ENCODE assay signal across 31 mouse cellular contexts in the genomic region with DNA sequence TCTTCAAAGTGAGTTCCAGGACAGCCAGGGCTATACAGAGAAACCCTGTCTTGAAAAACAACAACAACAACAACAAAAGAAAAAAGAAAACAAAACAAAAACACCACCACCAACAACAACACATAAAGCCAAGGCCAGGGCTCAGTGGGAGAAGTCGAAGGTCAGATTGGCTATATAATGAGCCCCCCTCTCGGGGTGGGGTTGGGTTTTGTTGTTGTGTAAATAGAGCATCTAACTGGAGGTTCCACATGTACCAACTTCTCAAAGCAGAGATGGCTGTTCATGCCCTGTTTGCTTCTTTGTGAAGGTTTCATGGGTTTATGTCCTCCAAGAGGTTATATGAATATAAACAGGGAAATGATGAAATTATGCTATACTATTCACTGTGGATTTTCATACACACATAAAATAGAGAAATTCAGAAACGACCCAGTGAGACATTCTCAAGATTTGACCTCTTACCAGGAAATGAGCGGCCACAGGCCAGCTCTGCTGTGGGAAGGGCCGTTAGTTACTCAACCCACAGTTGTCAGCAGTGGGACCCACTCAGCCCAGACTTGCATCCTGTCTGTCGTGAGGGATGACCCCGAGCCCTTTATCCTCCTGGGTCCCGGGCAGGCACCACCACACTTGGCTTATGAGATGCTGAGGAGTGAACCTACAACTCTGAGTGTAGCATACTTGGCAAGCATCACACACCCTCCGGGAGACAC. TPM values are rescaled to one million over a fixed set of nuclear protein-coding genes. Genes with fewer than 3 reads are reported as not detected.
DNase-seq lines count a peak whose midpoint lies in the region; ATAC-seq and TF ChIP-seq lines count a peak whose summit lies in the region.
"Had no signal": no experiment of that assay in that cellular context is flagged by ENCODE, and none has a peak within 500 bp of the region (broad histone marks: within the 10 kb centered on the region; RNA-seq: fewer than 3 reads in every experiment).

No protein-coding gene starts in this region.

- TF ChIP-seq CTCF in gastrocnemius, adult 2 months (IDR thresholded peaks at IDR 0.05), result no peak

- peak overlapping the region; percentile 31; the same call in 1 of the 2 replicates for H3K27ac ChIP-seq in gastrocnemius, adult 2 months
- H3K27ac ChIP-seq in ES-E14 (ENCODE audit: insufficient read depth, low read depth, low read length, poor library complexity, severe bottlenecking), result peak overlapping the region; percentile 47; the same call in 1 of the 2 replicates
- H3K27ac ChIP-seq: forebrain, embryonic 15.5 days; heart, embryonic 10.5 days; heart, embryonic 15.5 days; hindbrain, embryonic 12.5 days; layer of hippocampus, adult 2 months; limb, embryonic 15.5 days; liver, embryonic 13.5 days; midbrain, embryonic 10.5 days; neural tube, embryonic 13.5 days; stomach, embryonic 15.5 days had no signal

- H3K36me3 ChIP-seq in ES-E14 (ENCODE audit: control insufficient read depth, insufficient read depth, low read length, poor library complexity, severe bottlenecking), result peaks cover 12% of the 10 kb centered on the region; the same call in 1 of the 2 replicates
- H3K36me3 ChIP-seq: forebrain, embryonic 15.5 days; G1E; heart, embryonic 10.5 days; heart, embryonic 15.5 days; hindbrain, embryonic 12.5 days; limb, embryonic 15.5 days; liver, embryonic 13.5 days; midbrain, embryonic 10.5 days; neural tube, embryonic 13.5 days; stomach, embryonic 15.5 days had no signal

- peak; percentile 63 for ATAC-seq in granulocyte monocyte progenitor cell, adult 5-6 weeks (replicated peaks; ENCODE audit: poor library complexity, severe bottlenecking)
- ATAC-seq: forebrain, embryonic 15.5 days; intestine, embryonic 16.5 days; lung, postnatal 0 days; midbrain, embryonic 16.5 days had no signal

- H3K9ac ChIP-seq in ES-E14 (ENCODE audit: insufficient read depth, low read depth, low read length, poor library complexity, severe bottlenecking), result 0 out of 2 replicates have a peak overlapping the region, but pooled peaks have one; percentile 22
- H3K9ac ChIP-seq: forebrain, embryonic 15.5 days; heart, embryonic 15.5 days; hindbrain, embryonic 12.5 days; limb, embryonic 15.5 days; liver, embryonic 13.5 days; neural tube, embryonic 13.5 days; stomach, embryonic 15.5 days had no signal

- in situ Hi-C loops in ES-E14 (cut with MboI; ENCODE audit: low sequenced_read_pairs in 2 of 2, unreplicated experiment in 2 of 2), result no loop called here

- H3K4me3 ChIP-seq in gastrocnemius, adult 2 months, result peak overlapping the region; percentile 24
- no peak overlapping the region for H3K4me3 ChIP-seq in ES-E14 (ENCODE audit: insufficient read depth in 1 of 2, low read depth in 1 of 2, low read length in 2 of 2, poor library complexity in 1 of 2, severe bottlenecking in 1 of 2)
- H3K4me3 ChIP-seq: forebrain, embryonic 15.5 days; heart, embryonic 10.5 days; heart, embryonic 15.5 days; hindbrain, embryonic 12.5 days; layer of hippocampus, adult 2 months; limb, embryonic 15.5 days; liver, embryonic 13.5 days; midbrain, embryonic 10.5 days; myocyte; neural tube, embryonic 13.5 days; stomach, embryonic 15.5 days had no signal

- H3K4me1 ChIP-seq in ES-E14 (ENCODE audit: control insufficient read depth in 2 of 2, insufficient read depth in 2 of 2, low read length in 2 of 2, poor library complexity in 1 of 2), result peaks cover 12 to 37% of the 10 kb centered on the region in 2 experiments
- H3K4me1 ChIP-seq: forebrain, embryonic 15.5 days had no signal

- H3K9me3 ChIP-seq in ES-E14 (ENCODE audit: control insufficient read depth, insufficient read depth, low read depth, low read length), result no peaks in the 10 kb centered on the region
- H3K9me3 ChIP-seq: forebrain, embryonic 15.5 days; G1E; heart, embryonic 10.5 days; heart, embryonic 15.5 days; hindbrain, embryonic 12.5 days; limb, embryonic 15.5 days; liver, embryonic 13.5 days; midbrain, embryonic 10.5 days; neural tube, embryonic 13.5 days; stomach, embryonic 15.5 days had no signal

- no peak for DNase-seq in gastrocnemius, adult 2 months
- DNase-seq in gastrocnemius, adult 8-10 months (ENCODE audit: low spot score in 2 of 2), result no peak
- peak; percentile 81 for DNase-seq in 416B (ENCODE audit: low read depth)
- no peak for DNase-seq in ES-E14 (ENCODE audit: low read depth, low spot score)
- DNase-seq in cerebellum, adult 8-10 months, result no peak
- DNase-seq in thymus, adult 18-20 months, result no peak
- DNase-seq in ovary, postnatal 14 days (ENCODE audit: low spot score), result no peak
- DNase-seq: adrenal gland, postnatal 14 days; cerebellum, adult 18-20 months; cerebellum, postnatal 14 days; gastrocnemius, postnatal 10 days; kidney, adult 9 months; liver, embryonic 13.5 days; lung, adult 18-20 months; thymus, postnatal 25 days had no signal

- intact Hi-C loops in gastrocnemius, adult 2 months (cut with DNase I), result no loop called here

TF ChIP-seq in ES-E14, 5 proteins besides CTCF, POLR2A, EP300 and RAD21:
- TF ChIP-seq MAFK (IDR thresholded peaks at IDR 0.05; ENCODE audit: insufficient read depth, low read depth, low read length) (no peak), ZNF384 (IDR thresholded peaks at IDR 0.05; ENCODE audit: low read depth, low read length) (no peak), CHD2 (IDR thresholded peaks at IDR 0.05; ENCODE audit: low read depth, low read length) (no peak), ZC3H11A (IDR thresholded peaks at IDR 0.05; ENCODE audit: borderline replicate concordance, low read depth, low read length) (no peak), HCFC1 (IDR thresholded peaks at IDR 0.05; ENCODE audit: borderline replicate concordance, insufficient read depth, low read length) (no peak)

RNA-seq across cellular contexts. Expression of a gene that starts 45.9 kb away (rescaled TPM):
- total RNA-seq in gastrocnemius, adult 2 months (2021), result 10 to 100 TPM; 37.1 to 43.8 TPM
- 10 to 100 TPM; 25.4 to 30.9 (median 26.7) TPM for total RNA-seq in gastrocnemius, adult 8-10 months (2022)
- total RNA-seq in ES-E14 (2012; rRNA removed), result 83.9 and 117 TPM in 2 replicates
- total RNA-seq in granulocyte monocyte progenitor cell, adult 5-6 weeks (2014; fragmentation: Nextera tagmentation), result 69.6 and 75.1 TPM in 2 replicates
- 46.1 and 46.6 TPM in 2 replicates for total RNA-seq in granulocyte monocyte progenitor cell, adult 5-6 weeks (2017)

RNA-seq across cellular contexts. Expression of a gene that starts 46.5 kb away (rescaled TPM):
- total RNA-seq in gastrocnemius, adult 2 months (2021), result not detected
- total RNA-seq in gastrocnemius, adult 8-10 months (2022), result under 1 TPM in 1 of 4 experiments, not detected in 3; 0.40 TPM
- 0.58 TPM in 1 of 2 replicates, not detected in the other for total RNA-seq in ES-E14 (2012; rRNA removed)
- total RNA-seq in granulocyte monocyte progenitor cell, adult 5-6 weeks (2014; fragmentation: Nextera tagmentation), result 50.5 and 64.3 TPM in 2 replicates
- total RNA-seq in granulocyte monocyte progenitor cell, adult 5-6 weeks (2017), result 72.3 and 85.6 TPM in 2 replicates
- total RNA-seq: layer of hippocampus, adult 2 months; layer of hippocampus, postnatal 14 days had no signal

Comparison
In these comparisons a context has a peak if more than half of its experiments do, and no peak if none do; other contexts are left out.
1. RNA of a gene that starts 46.5 kb away (total RNA-seq): 50.5 to 85.6 TPM in granulocyte monocyte progenitor cell, adult 5-6 weeks; 0.58 TPM in ES-E14, not detected in gastrocnemius, adult 2 months and 0.40 TPM in gastrocnemius, adult 8-10 months; every median in the first group is over 10 times any median in the second.